Mouse (Mus musculus): ENCODE measurements around the gene C8g. TPM values are rescaled to one million over a fixed set of nuclear protein-coding genes. Genes with fewer than 3 reads are reported as not detected.

The C8g gene
- polyA plus RNA-seq, 1 experiment from 2014 or later = 106 TPM

DNA sequence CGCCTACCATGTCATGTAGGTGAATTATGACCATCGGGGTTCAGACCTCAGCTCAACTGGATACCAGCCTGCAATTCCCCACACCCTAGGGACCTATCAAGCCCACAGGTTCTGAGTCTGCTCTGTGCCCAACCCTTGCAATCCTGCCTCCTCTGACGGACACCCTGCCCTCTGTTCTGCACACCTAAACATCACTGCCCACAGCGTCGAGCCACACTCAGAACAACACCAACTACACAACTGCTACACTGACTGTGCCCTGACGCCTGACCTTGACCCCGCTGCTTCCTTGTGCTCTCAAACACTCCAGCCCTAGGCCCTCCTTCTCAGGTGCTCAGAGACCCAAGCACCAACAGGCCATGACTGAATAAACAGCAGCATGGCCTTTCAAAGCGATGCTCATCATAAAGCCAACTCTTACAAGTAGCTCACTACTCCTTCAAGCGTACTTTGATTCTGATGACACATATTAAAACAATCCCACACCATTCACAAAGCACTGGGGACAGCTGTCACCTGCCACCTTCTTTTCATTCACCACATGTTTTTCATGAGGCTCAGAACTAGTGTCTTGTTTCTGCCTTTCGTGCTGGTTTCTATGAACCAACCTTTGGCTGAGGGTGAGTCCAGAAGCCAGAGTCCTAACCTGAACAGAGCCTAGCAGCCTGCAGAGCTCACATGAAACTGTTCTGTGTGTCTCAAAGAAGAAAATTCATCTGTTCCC is 40.3 kb upstream of the C8g start:
- Histone ChIP-seq H3K9ac (replicated peaks) (no peak overlapping the region), H3K4me2 (ENCODE audit: low read depth, low read length) (no peak overlapping the region), H3K27ac (ENCODE audit: low read depth) (no peak overlapping the region), H3K36me3 (replicated peaks; ENCODE audit: insufficient read depth, low read length) (peaks cover 23% of the 10 kb centered on the region), H3K4me3 (ENCODE audit: low read depth, low read length) (no peak overlapping the region), H3K4me1 (ENCODE audit: insufficient read depth) (peaks cover 19% of the 10 kb centered on the region), H3K27me3 (ENCODE audit: insufficient read depth, low read length) (no peaks in the 10 kb centered on the region), H3K9me3 (ENCODE audit: low read length) (no peaks in the 10 kb centered on the region)
- 85% methylated on average over 10 of the region's 10 CpGs for WGBS (ENCODE audit: insufficient replicate concordance)
- DNase-seq (no peak), ATAC-seq (no peak)
- TF ChIP-seq CTCF (IDR thresholded peaks at IDR 0.05; ENCODE audit: low read depth) = no peak
- no peak for TF ChIP-seq EP300 (IDR thresholded peaks at IDR 0.05; ENCODE audit: low read depth)

- H3K4me3 ChIP-seq (ENCODE audit: low read depth, low read length) = no peak overlapping the region
- H3K36me3 ChIP-seq (replicated peaks; ENCODE audit: insufficient read depth, low read length) = peaks cover 33% of the 10 kb centered on the region
- no peaks in the 10 kb centered on the region for H3K27me3 ChIP-seq (ENCODE audit: insufficient read depth, low read length)
- TF ChIP-seq CTCF (IDR thresholded peaks at IDR 0.05; ENCODE audit: low read depth) (no peak), EP300 (IDR thresholded peaks at IDR 0.05; ENCODE audit: low read depth) (no peak)
- no peak overlapping the region for H3K9ac ChIP-seq (replicated peaks)
- H3K4me2 ChIP-seq (ENCODE audit: low read depth, low read length) = no peak overlapping the region
- H3K27ac ChIP-seq (ENCODE audit: low read depth) = no peak overlapping the region
- ATAC-seq = no peak
- 87% methylated on average over 4 of the region's 4 CpGs for WGBS (ENCODE audit: insufficient replicate concordance)
- no peak for DNase-seq
- H3K4me1 ChIP-seq (ENCODE audit: insufficient read depth) = peaks cover 11% of the 10 kb centered on the region
- no peaks in the 10 kb centered on the region for H3K9me3 ChIP-seq (ENCODE audit: low read length)
Observed at GRCm38 (mm10) chr2:25540541-25540948, 39.0 kb upstream of the C8g start.

- 85% methylated on average over 8 of the region's 8 CpGs for WGBS (ENCODE audit: insufficient replicate concordance)
- no peak for ATAC-seq
- Histone ChIP-seq H3K4me1 (ENCODE audit: insufficient read depth) (no peaks in the 10 kb centered on the region), H3K36me3 (replicated peaks; ENCODE audit: insufficient read depth, low read length) (peaks cover 56% of the 10 kb centered on the region), H3K27me3 (ENCODE audit: insufficient read depth, low read length) (no peaks in the 10 kb centered on the region), H3K9ac (replicated peaks) (no peak overlapping the region), H3K4me2 (ENCODE audit: low read depth, low read length) (no peak overlapping the region), H3K27ac (ENCODE audit: low read depth) (no peak overlapping the region), H3K9me3 (ENCODE audit: low read length) (no peaks in the 10 kb centered on the region), H3K4me3 (ENCODE audit: low read depth, low read length) (no peak overlapping the region)
- no peak for DNase-seq
- TF ChIP-seq CTCF (IDR thresholded peaks at IDR 0.05; ENCODE audit: low read depth) (no peak), EP300 (IDR thresholded peaks at IDR 0.05; ENCODE audit: low read depth) (no peak)
Observed at GRCm38 (mm10) chr2:25536531-25536930, 35.0 kb upstream of the C8g start.

- Histone ChIP-seq H3K4me1 (ENCODE audit: insufficient read depth) (no peaks in the 10 kb centered on the region), H3K27ac (ENCODE audit: low read depth) (no peak overlapping the region), H3K36me3 (replicated peaks; ENCODE audit: insufficient read depth, low read length) (peaks cover 63% of the 10 kb centered on the region), H3K9me3 (ENCODE audit: low read length) (no peaks in the 10 kb centered on the region), H3K4me2 (ENCODE audit: low read depth, low read length) (no peak overlapping the region), H3K9ac (replicated peaks) (no peak overlapping the region), H3K4me3 (ENCODE audit: low read depth, low read length) (no peak overlapping the region), H3K27me3 (ENCODE audit: insufficient read depth, low read length) (no peaks in the 10 kb centered on the region)
- DNase-seq (no peak), ATAC-seq (no peak)
- TF ChIP-seq CTCF (IDR thresholded peaks at IDR 0.05; ENCODE audit: low read depth) (no peak), EP300 (IDR thresholded peaks at IDR 0.05; ENCODE audit: low read depth) (no peak)
- WGBS (ENCODE audit: insufficient replicate concordance) = 78% methylated on average over 2 of the region's 2 CpGs
Observed at GRCm38 (mm10) chr2:25534866-25535182, 33.3 kb upstream of the C8g start.

- H3K36me3 ChIP-seq (replicated peaks; ENCODE audit: insufficient read depth, low read length) = peaks cover 65% of the 10 kb centered on the region
- no peak overlapping the region for H3K4me3 ChIP-seq (ENCODE audit: low read depth, low read length)
- no peak overlapping the region for H3K27ac ChIP-seq (ENCODE audit: low read depth)
- no peak overlapping the region for H3K9ac ChIP-seq (replicated peaks)
- no peak for DNase-seq
- ATAC-seq = peak; percentile 71
- no peaks in the 10 kb centered on the region for H3K4me1 ChIP-seq (ENCODE audit: insufficient read depth)
- TF ChIP-seq EP300 (IDR thresholded peaks at IDR 0.05; ENCODE audit: low read depth) (no peak), CTCF (IDR thresholded peaks at IDR 0.05; ENCODE audit: low read depth) (no peak)
- H3K4me2 ChIP-seq (ENCODE audit: low read depth, low read length) = no peak overlapping the region
- H3K27me3 ChIP-seq (ENCODE audit: insufficient read depth, low read length) = no peaks in the 10 kb centered on the region
- WGBS (ENCODE audit: insufficient replicate concordance) = 74% methylated on average over 3 of the region's 3 CpGs
- H3K9me3 ChIP-seq (ENCODE audit: low read length) = no peaks in the 10 kb centered on the region
Observed at GRCm38 (mm10) chr2:25534178-25534865, 32.8 kb upstream of the C8g start.

- H3K9ac ChIP-seq (replicated peaks) = no peak overlapping the region
- peaks cover 69% of the 10 kb centered on the region for H3K36me3 ChIP-seq (replicated peaks; ENCODE audit: insufficient read depth, low read length)
- TF ChIP-seq EP300 (IDR thresholded peaks at IDR 0.05; ENCODE audit: low read depth) (no peak), CTCF (IDR thresholded peaks at IDR 0.05; ENCODE audit: low read depth) (no peak)
- H3K27me3 ChIP-seq (ENCODE audit: insufficient read depth, low read length) = no peaks in the 10 kb centered on the region
- H3K9me3 ChIP-seq (ENCODE audit: low read length) = no peaks in the 10 kb centered on the region
- ATAC-seq (no peak), DNase-seq (no peak)
- H3K4me3 ChIP-seq (ENCODE audit: low read depth, low read length) = no peak overlapping the region
- no peak overlapping the region for H3K4me2 ChIP-seq (ENCODE audit: low read depth, low read length)
- H3K27ac ChIP-seq (ENCODE audit: low read depth) = no peak overlapping the region
- 89% methylated on average over 2 of the region's 2 CpGs for WGBS (ENCODE audit: insufficient replicate concordance)
- no peaks in the 10 kb centered on the region for H3K4me1 ChIP-seq (ENCODE audit: insufficient read depth)
Observed at GRCm38 (mm10) chr2:25533707-25534106, 32.2 kb upstream of the C8g start.
